Comparison of ENCODE assay signal across 9 mouse cellular contexts in genomic region chr3:55423640-55424397, GRCm38 (mm10). TPM values are rescaled to one million over a fixed set of nuclear protein-coding genes. Genes with fewer than 3 reads are reported as not detected.
DNase-seq lines count a peak whose midpoint lies in the region; ATAC-seq and TF ChIP-seq lines count a peak whose summit lies in the region.
"Had no signal": no experiment of that assay in that cellular context is flagged by ENCODE, and none has a peak within 500 bp of the region (broad histone marks: within the 10 kb centered on the region; RNA-seq: fewer than 3 reads in every experiment).

No protein-coding gene starts in this region.

- peak; percentile 27; the same call in 1 of the 2 replicates for TF ChIP-seq CTCF in kidney, postnatal 0 days (IDR thresholded peaks at IDR 0.05; ENCODE audit: low read depth)

- no peak overlapping the region for H3K4me2 ChIP-seq in kidney, postnatal 0 days (ENCODE audit: low read length)
- H3K4me2 ChIP-seq in forebrain, embryonic 14.5 days (ENCODE audit: low read length), result peak overlapping the region; percentile 35

- H3K36me3 ChIP-seq in kidney, postnatal 0 days (ENCODE audit: insufficient read depth, low read length), result no peaks in the 10 kb centered on the region
- no peaks in the 10 kb centered on the region for H3K36me3 ChIP-seq in forebrain, embryonic 14.5 days (ENCODE audit: control insufficient read depth, insufficient read depth, low read length)

- intact Hi-C loops in left cerebral cortex, postnatal 10 days (cut with DNase I), result loop anchor here (5.0 kb wide), 1 partner anchor 38 kb away; no protein-coding TSS in a partner anchor

- H3K27me3 ChIP-seq in kidney, postnatal 0 days (ENCODE audit: insufficient read depth, low read length), result no peaks in the 10 kb centered on the region
- H3K27me3 ChIP-seq in forebrain, embryonic 14.5 days (replicated peaks; ENCODE audit: control insufficient read depth, insufficient read depth, low read length), result no peaks in the 10 kb centered on the region

- 0 out of 2 replicates have a peak, but pooled peaks cover 2% of the 10 kb centered on the region for H3K4me1 ChIP-seq in kidney, postnatal 0 days (replicated peaks; ENCODE audit: insufficient read depth, low read length)
- peaks cover 25% of the 10 kb centered on the region for H3K4me1 ChIP-seq in forebrain, embryonic 14.5 days (ENCODE audit: control insufficient read depth, insufficient read depth, low read length)

- H3K4me3 ChIP-seq in kidney, postnatal 0 days (replicated peaks; ENCODE audit: low read depth, low read length), result no peak overlapping the region
- no peak overlapping the region for H3K4me3 ChIP-seq in forebrain, embryonic 14.5 days (ENCODE audit: low read depth, low read length)

- H3K9ac ChIP-seq in kidney, postnatal 0 days (ENCODE audit: low read depth, low read length), result no peak overlapping the region
- peak overlapping the region; percentile 36 for H3K9ac ChIP-seq in forebrain, embryonic 14.5 days (ENCODE audit: low read length)

- WGBS in kidney, postnatal 0 days, result 35% methylated on average over 11 of the region's 11 CpGs
- WGBS in forebrain, embryonic 14.5 days, result 16% methylated on average over 11 of the region's 11 CpGs

- H3K9me3 ChIP-seq in kidney, postnatal 0 days (replicated peaks; ENCODE audit: low read length), result no peaks in the 10 kb centered on the region
- H3K9me3 ChIP-seq in forebrain, embryonic 14.5 days (replicated peaks; ENCODE audit: control insufficient read depth, low read length), result no peaks in the 10 kb centered on the region

- H3K27ac ChIP-seq in kidney, postnatal 0 days, result no peak overlapping the region
- peak overlapping the region; percentile 76 for H3K27ac ChIP-seq in forebrain, embryonic 14.5 days (ENCODE audit: low read depth, low read length)

- ATAC-seq in kidney, postnatal 0 days (replicated peaks; ENCODE audit: low FRiP score, low read depth), result no peak
- ATAC-seq in forebrain, embryonic 14.5 days, result peak; percentile 96

- DNase-seq in kidney, postnatal 0 days (ENCODE audit: low spot score), result peak; percentile 17
- no peak for DNase-seq in kidney, postnatal 14 days
- DNase-seq in forebrain, embryonic 14.5 days (ENCODE audit: low spot score), result peak; percentile 92
- peak; percentile 79 to 86 for DNase-seq in left cerebral cortex, postnatal 10 days (ENCODE audit: extremely low spot score in 1 of 2, low spot score in 2 of 2)
- DNase-seq in right cerebral cortex, adult 2 months (ENCODE audit: low spot score in 2 of 2), result peak; percentile 74 to 78
- no peak for DNase-seq in B cell, adult 2 months
- DNase-seq in urinary bladder, adult 2 months (ENCODE audit: low spot score), result no peak
- no peak for DNase-seq in heart, adult 9 months (ENCODE audit: low spot score in 2 of 2)

RNA-seq across cellular contexts. Expression of gene Gm21954, which starts 48.2 kb away (rescaled TPM):
- not detected in 2 replicates for polyA plus RNA-seq in kidney, postnatal 0 days (2015; fragmentation: Nextera tagmentation; extraction: Ambion mirVana)
- polyA plus RNA-seq in forebrain, embryonic 14.5 days (2014; fragmentation: Nextera tagmentation; extraction: Ambion mirVana), result not detected in 2 replicates
- total RNA-seq in left cerebral cortex, postnatal 10 days (2021), result not detected
- not detected in 2 replicates for polyA plus RNA-seq in urinary bladder, adult 2 months (2012; rRNA removed)
- total RNA-seq: gastrocnemius, postnatal 4 days had no signal

Comparison
In these comparisons a context has a peak if more than half of its experiments do, and no peak if none do; other contexts are left out.
1. DNase-seq: peak in kidney, postnatal 0 days (single experiment), forebrain, embryonic 14.5 days (single experiment), left cerebral cortex, postnatal 10 days (2 of 2) and right cerebral cortex, adult 2 months (2 of 2); none in kidney, postnatal 14 days (single experiment), B cell, adult 2 months (0 of 2), urinary bladder, adult 2 months (single experiment) and heart, adult 9 months (0 of 2).